Mouse (Mus musculus) E14TG2a.4 (cell line): Measurements from ENCODE around the gene Osbpl8.
A peak's percentile ranks its signal among the peaks of the same experiment; 100 is the strongest.
"Not testable (repeated sequence)": the region's sequence is repeated elsewhere in the genome, so short reads cannot be mapped to it uniquely, and the experiment has no call there.

Experiments used
- H3K27me3 ChIP-seq: 2 replicates; pipeline ENCODE4 v1.6.1; 2014; ENCODE audit warnings: low read length, control low read depth; ENCODE audit not compliant: insufficient read depth
- H3K36me3 ChIP-seq: 2 replicates; pipeline ENCODE4 v1.6.1; 2014; ENCODE audit warnings: low read length, control low read depth; ENCODE audit not compliant: insufficient read depth
- H3K4me1 ChIP-seq: replicated peaks from 2 replicates; pipeline ENCODE4 v1.6.1; 2014; ENCODE audit warnings: low read depth, low read length, control low read depth
- H3K4me3 ChIP-seq: replicated peaks from 2 replicates; pipeline ENCODE4 v1.5.1; 2014; ENCODE audit warnings: mild to moderate bottlenecking, low read length
- H3K9me3 ChIP-seq: 2 replicates; pipeline ENCODE4 v1.6.1; 2014; ENCODE audit warnings: low read length, control low read depth
- CTCF ChIP-seq: conservative IDR thresholded peaks from 2 replicates; pipeline ENCODE4 v1.5.1; 2014; ENCODE audit warnings: low read length
- NANOG ChIP-seq: IDR thresholded peaks from 2 replicates; pipeline ENCODE4 v1.6.1; 2014; ENCODE audit warnings: borderline replicate concordance, low read length, mixed read lengths
- POU5F1 ChIP-seq: IDR thresholded peaks from 2 replicates; pipeline ENCODE4 v1.6.1; 2014; ENCODE audit warnings: low read length, borderline replicate concordance

The Osbpl8 gene

DNA sequence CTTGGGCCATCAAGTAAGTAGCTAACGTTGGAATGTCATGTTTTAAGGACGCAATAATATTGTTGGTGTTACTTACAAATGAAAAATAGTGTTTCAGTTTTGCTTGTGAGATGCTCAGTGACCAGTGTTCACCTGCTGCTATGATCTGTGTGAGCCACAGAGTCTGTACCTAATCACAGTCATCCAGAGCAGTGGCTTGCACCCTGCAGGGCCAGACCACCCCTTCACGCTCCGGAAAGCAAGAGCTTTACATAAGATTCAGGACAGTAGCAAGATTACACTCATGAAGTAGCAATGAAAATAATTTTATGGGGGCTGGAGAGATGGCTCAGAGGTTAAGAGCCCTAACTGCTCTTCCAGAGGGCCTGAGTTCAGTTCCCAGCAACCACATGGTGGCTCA is 60.1 kb downstream of the Osbpl8 start:
- Histone ChIP-seq H3K36me3 (no peaks in the 10 kb centered on the region), H3K4me3 (no peak overlapping the region), H3K4me1 (no peaks in the 10 kb centered on the region; the same call in 1 of the 2 replicates), H3K9me3 (no peaks in the 10 kb centered on the region), H3K27me3 (no peaks in the 10 kb centered on the region)
- no peak for TF ChIP-seq NANOG
- no peak for TF ChIP-seq CTCF
- no peak for TF ChIP-seq POU5F1

- H3K36me3 ChIP-seq, result no peaks in the 10 kb centered on the region
- H3K27me3 ChIP-seq, result no peaks in the 10 kb centered on the region
- no peaks in the 10 kb centered on the region for H3K9me3 ChIP-seq
- no peak overlapping the region for H3K4me3 ChIP-seq
- TF ChIP-seq NANOG, result no peak
- peak; percentile 92 for TF ChIP-seq CTCF
- no peaks in the 10 kb centered on the region; the same call in 1 of the 2 replicates for H3K4me1 ChIP-seq
These were observed 62.0 kb downstream of the Osbpl8 start for GRCm38 (mm10) chr10:111226508-111226907.

DNA sequence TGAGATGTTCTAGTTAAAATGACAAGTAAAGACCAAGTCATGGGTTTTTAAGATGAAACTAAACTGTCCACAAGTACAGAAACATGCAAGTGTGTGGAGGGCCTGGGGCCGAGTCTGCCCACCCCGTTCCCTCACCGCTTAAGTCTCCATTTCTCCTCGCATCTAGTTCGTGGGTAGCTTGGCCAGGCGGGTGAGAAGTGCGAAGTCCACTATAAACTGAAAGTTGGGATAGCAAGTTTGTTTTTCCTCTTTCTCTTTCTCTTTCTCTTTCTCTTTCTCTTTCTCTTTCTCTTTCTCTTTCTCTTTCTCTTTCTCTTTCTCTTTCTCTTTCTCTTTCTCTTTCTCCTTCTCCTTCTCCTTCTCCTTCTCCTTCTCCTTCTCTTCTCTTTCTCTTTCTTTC is 67.7 kb downstream of the Osbpl8 start:
- not testable (repeated sequence) for H3K27me3 ChIP-seq, H3K36me3 ChIP-seq, H3K9me3 ChIP-seq, H3K4me1 ChIP-seq, H3K4me3 ChIP-seq

DNA sequence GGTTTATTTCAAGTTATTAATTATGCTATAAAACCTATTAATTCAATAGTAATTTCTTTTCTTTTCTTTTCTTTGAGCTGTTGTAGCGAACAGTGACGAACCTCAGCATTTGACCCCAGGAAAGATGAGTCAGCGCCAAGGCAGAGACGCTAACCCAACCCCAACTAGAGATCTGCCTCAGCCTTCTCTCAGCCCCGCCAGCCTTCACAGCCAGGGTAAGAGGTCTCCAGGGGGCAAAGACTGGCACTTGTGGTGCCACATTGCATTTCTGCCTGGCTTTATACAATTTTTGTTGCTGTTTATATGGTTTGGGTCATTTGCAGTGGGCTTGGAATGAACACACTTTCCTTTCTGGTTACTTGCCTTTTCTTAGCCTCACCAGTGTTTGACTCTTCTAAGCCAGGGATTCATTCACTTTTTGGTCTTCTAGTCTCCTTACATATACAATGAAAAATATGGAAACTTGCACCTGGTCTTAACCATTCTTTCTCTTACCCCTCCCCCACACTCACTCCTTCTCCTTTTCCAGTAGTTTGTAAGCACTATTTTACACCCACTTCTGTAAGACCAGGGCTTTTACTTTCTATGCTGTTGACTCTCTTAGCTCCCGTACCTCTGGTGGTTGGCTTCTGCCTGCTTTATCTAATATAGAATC is 69.1 kb downstream of the Osbpl8 start:
- H3K9me3 ChIP-seq, result no peaks in the 10 kb centered on the region

DNA sequence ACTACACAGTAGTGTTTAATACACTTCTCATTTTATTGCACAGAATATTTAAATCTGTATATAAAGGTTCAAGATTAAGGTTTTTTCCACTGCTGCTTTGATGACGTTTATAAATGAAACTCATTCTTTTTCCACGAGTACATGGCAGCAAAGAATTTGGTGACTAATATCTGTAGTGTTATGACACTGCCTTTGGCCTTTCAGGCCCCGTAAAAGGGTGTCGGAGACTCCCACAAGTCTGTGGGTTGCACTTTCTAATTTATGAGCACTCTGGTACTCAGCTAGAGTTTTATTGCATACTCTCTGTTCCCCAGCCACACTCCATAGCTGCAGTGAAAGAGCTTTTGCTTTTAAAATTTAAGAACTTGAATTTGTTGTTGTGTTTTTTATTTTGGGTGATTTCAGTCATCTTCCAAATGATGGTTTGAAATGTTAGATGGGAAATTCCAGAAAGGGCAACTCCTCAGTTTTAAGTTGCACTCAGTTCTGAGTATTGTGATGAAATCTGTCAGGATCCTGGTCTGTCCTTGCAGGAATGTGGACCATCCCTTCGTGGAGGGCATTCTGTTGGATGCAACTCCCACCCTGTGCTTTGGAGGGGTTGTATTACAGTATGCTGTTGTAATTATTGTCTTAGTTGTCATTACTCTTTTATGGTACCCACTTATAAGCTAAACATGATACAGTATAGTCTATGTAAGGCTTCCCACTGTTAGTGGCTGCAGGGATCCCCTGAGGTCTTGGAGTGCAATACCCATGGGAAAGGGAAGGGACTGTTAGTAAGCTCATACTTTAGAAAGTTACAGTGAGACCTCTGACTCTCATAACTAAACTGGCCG is 70.1 kb downstream of the Osbpl8 start:
- H3K9me3 ChIP-seq, result no peaks in the 10 kb centered on the region
- H3K4me3 ChIP-seq, result no peak overlapping the region
- no peak for TF ChIP-seq CTCF
- no peak for TF ChIP-seq NANOG
- no peak for TF ChIP-seq POU5F1

More for the DNA sequence above, 69.1 kb downstream of the Osbpl8 start:
- no peaks in the 10 kb centered on the region for H3K4me1 ChIP-seq
- H3K27me3 ChIP-seq, result no peaks in the 10 kb centered on the region
- TF ChIP-seq NANOG, result no peak
- no peak for TF ChIP-seq CTCF
- TF ChIP-seq POU5F1, result no peak
- H3K4me3 ChIP-seq, result no peak overlapping the region
- H3K36me3 ChIP-seq, result no peaks in the 10 kb centered on the region

GRCm38 (mm10) chr10:111235289-111235570 is 70.7 kb downstream of the Osbpl8 start:
- Histone ChIP-seq H3K4me3 (no peak overlapping the region), H3K36me3 (no peaks in the 10 kb centered on the region), H3K9me3 (no peaks in the 10 kb centered on the region), H3K27me3 (no peaks in the 10 kb centered on the region), H3K4me1 (no peaks in the 10 kb centered on the region)
- TF ChIP-seq NANOG, result no peak
- TF ChIP-seq CTCF, result no peak
- no peak for TF ChIP-seq POU5F1

More for the DNA sequence above, 70.1 kb downstream of the Osbpl8 start:
- Histone ChIP-seq H3K4me1 (no peaks in the 10 kb centered on the region), H3K27me3 (no peaks in the 10 kb centered on the region), H3K36me3 (no peaks in the 10 kb centered on the region)

DNA sequence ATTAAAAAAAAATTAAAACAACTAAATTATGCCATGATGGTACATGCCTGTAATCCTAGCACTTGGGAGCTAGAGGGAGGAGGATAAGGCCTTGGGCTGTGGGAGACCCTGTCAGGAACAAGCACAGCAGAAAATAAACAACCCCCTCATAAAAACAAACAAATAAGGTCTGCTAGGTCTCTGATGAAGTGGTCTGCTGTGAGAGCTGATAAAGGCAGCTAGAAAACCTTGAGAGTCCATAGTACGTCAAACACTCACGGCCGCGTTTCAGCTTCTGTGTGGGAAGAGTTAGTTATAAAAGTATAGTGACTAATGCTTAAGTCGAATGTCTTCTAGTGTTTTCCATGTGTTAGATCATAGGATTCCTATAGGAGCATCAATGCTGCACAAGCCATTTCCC is 72.9 kb downstream of the Osbpl8 start:
- no peaks in the 10 kb centered on the region for H3K9me3 ChIP-seq
- H3K4me1 ChIP-seq, result no peaks in the 10 kb centered on the region

DNA sequence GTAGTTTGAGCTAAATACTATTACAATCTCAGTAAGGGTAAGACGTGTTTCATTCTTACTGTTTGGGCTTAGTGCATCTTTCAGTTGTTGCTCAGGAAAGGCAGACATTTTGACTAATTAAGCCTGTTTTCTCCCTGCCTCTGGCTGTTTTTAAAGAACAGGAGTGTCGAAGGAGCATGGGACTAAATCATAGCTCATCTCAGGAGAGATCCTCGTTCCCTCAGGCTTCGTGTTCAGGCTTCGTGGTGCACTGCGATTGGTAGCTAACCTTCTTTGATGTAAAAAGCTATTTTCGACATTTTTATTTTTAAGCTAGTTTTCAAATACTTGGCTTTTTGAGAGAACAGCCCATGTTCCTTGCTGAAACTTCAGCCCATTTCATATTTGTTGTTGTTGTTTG is 78.1 kb downstream of the Osbpl8 start:
- no peaks in the 10 kb centered on the region for H3K4me1 ChIP-seq
- no peaks in the 10 kb centered on the region for H3K9me3 ChIP-seq
- no peaks in the 10 kb centered on the region for H3K27me3 ChIP-seq
- H3K36me3 ChIP-seq, result no peaks in the 10 kb centered on the region
- TF ChIP-seq POU5F1, result no peak
- TF ChIP-seq CTCF, result no peak
- TF ChIP-seq NANOG, result no peak
- H3K4me3 ChIP-seq, result no peak overlapping the region

More for the DNA sequence above, 72.9 kb downstream of the Osbpl8 start:
- H3K36me3 ChIP-seq, result no peaks in the 10 kb centered on the region
- no peak overlapping the region for H3K4me3 ChIP-seq
- TF ChIP-seq POU5F1 (no peak), NANOG (no peak), CTCF (no peak)
- H3K27me3 ChIP-seq, result no peaks in the 10 kb centered on the region

GRCm38 (mm10) chr10:111247609-111248008 is 83.1 kb downstream of the Osbpl8 start:
- TF ChIP-seq CTCF (no peak), POU5F1 (no peak), NANOG (no peak)
- Histone ChIP-seq H3K36me3 (no peaks in the 10 kb centered on the region), H3K4me1 (no peaks in the 10 kb centered on the region), H3K27me3 (no peaks in the 10 kb centered on the region), H3K9me3 (no peaks in the 10 kb centered on the region), H3K4me3 (no peak overlapping the region)
